Mouse (Mus musculus): ENCODE data around the gene Smdt1.
A peak's percentile ranks its signal among the peaks of the same experiment; 100 is the strongest.

DNA sequence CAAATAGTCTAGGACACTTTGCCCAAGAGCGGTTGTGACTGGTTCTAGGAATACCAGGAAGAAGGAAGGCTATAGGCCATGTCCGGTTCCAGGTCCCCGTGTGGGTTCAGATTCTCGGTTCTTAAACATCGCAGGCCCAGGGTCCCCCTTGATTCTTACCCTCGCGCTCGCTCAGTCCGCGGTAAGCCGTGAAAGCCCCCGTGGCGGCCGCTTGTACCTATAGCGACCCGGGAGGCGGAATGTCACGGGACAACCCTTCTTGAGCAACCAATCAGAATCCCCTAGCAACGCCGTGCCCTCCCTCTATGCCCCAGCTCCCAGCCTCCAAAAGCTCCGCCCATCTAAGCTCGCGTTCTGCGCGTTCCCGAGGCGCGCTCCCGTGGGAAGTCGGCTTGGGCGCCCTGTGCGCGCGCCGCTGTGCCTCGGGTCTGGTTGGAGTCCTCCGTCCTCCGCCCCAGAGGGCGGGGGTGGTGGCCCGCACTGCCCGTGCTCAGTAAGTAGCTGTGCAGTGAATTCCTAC, at the start of gene Smdt1, which contains the start of the genes Naga and Pheta2:
- TF ChIP-seq CTCF (IDR thresholded peaks at IDR 0.05; ENCODE audit: insufficient read depth, low read length), result no peak
- TF ChIP-seq POLR2A (IDR thresholded peaks at IDR 0.05; ENCODE audit: borderline replicate concordance, extremely low read depth, low read depth, low read length), result peak; percentile 10; the same call in 1 of the 2 replicates
